Mouse (Mus musculus): ENCODE data around the gene Zfp518a. TPM values are rescaled to one million over a fixed set of nuclear protein-coding genes. Genes with fewer than 3 reads are reported as not detected.
A peak's percentile ranks its signal among the peaks of the same experiment; 100 is the strongest.

Zfp518a gene
- polyA plus RNA-seq (2015; fragmentation: Nextera tagmentation; extraction: Ambion mirVana), result 10.4 and 12.0 TPM in 2 replicates

GRCm38 (mm10) chr19:40894519-40895392, at the start of gene Zfp518a:
Gene Zfp518a, plus strand, starts transcription at chr19:40894705.
- Histone ChIP-seq H3K9me3 (no peaks in the 10 kb centered on the region), H3K36me3 (peaks cover 8% of the 10 kb centered on the region; the same call in 1 of the 2 replicates), H3K27me3 (peaks cover 28% of the 10 kb centered on the region), H3K4me1 (no peaks in the 10 kb centered on the region), H3K9ac (peak within 1 kb of the TSS; percentile 81), H3K4me2 (peak within 1 kb of the TSS; percentile 72), H3K27ac (peak within 1 kb of the TSS; percentile 97), H3K4me3 (peak within 1 kb of the TSS; percentile 71)
- WGBS, result under 1% methylated on average over 89 of the region's 89 CpGs
- peak; percentile 80 for ATAC-seq (ENCODE audit: insufficient number of reproducible peaks, insufficient read depth, low FRiP score, low TSS enrichment, low read depth)

DNA sequence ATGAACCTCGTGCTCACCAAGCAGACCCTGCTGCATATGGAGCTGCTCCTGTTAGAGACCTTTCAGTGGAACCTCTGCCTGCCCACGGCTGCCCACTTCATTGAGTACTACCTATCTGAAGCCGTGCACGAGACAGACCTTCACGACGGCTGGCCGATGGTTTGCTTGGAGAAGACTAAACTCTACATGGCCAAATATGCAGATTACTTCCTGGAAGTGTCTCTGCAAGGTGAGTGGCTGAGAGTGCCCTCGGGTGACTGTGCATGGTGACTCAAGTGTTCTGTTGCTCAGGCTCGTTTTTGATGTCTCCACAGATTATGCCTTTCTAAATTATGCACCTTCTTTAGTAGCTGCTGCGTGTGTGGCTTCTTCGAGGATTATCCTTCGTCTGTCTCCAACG, 49.8 kb upstream of the Zfp518a start:
- no peaks in the 10 kb centered on the region for H3K9me3 ChIP-seq
- no peak for ATAC-seq (ENCODE audit: insufficient number of reproducible peaks, insufficient read depth, low FRiP score, low TSS enrichment, low read depth)
- no peak overlapping the region for H3K27ac ChIP-seq
- 91% methylated on average over 13 of the region's 13 CpGs for WGBS
- H3K4me1 ChIP-seq, result no peaks in the 10 kb centered on the region
- no peak overlapping the region for H3K9ac ChIP-seq
- peaks cover 76% of the 10 kb centered on the region for H3K36me3 ChIP-seq
- no peak overlapping the region for H3K4me2 ChIP-seq
- no peaks in the 10 kb centered on the region for H3K27me3 ChIP-seq
- no peak overlapping the region for H3K4me3 ChIP-seq

- H3K9ac ChIP-seq, result no peak overlapping the region
- H3K36me3 ChIP-seq, result peaks cover 63% of the 10 kb centered on the region
- H3K27me3 ChIP-seq, result no peaks in the 10 kb centered on the region
Measured at GRCm38 (mm10) chr19:40849391-40849790, 45.1 kb upstream of the Zfp518a start.

GRCm38 (mm10) chr19:40859555-40859954, 35.0 kb upstream of the Zfp518a start:
- no peak overlapping the region for H3K4me3 ChIP-seq
- H3K4me1 ChIP-seq, result no peaks in the 10 kb centered on the region
- H3K9me3 ChIP-seq, result no peaks in the 10 kb centered on the region
- 64% methylated on average over 4 of the region's 4 CpGs for WGBS
- no peaks in the 10 kb centered on the region for H3K36me3 ChIP-seq
- H3K27ac ChIP-seq, result no peak overlapping the region
- H3K27me3 ChIP-seq, result peaks cover 12% of the 10 kb centered on the region
- H3K9ac ChIP-seq, result no peak overlapping the region
- H3K4me2 ChIP-seq, result no peak overlapping the region
- no peak for ATAC-seq (ENCODE audit: insufficient number of reproducible peaks, insufficient read depth, low FRiP score, low TSS enrichment, low read depth)

More at GRCm38 (mm10) chr19:40849391-40849790, 45.1 kb upstream of the Zfp518a start:
- WGBS, result 89% methylated on average over 12 of the region's 12 CpGs
- ATAC-seq (ENCODE audit: insufficient number of reproducible peaks, insufficient read depth, low FRiP score, low TSS enrichment, low read depth), result no peak
- no peaks in the 10 kb centered on the region for H3K9me3 ChIP-seq
- no peak overlapping the region for H3K4me2 ChIP-seq
- no peak overlapping the region for H3K4me3 ChIP-seq
- no peaks in the 10 kb centered on the region for H3K4me1 ChIP-seq
- no peak overlapping the region for H3K27ac ChIP-seq

DNA sequence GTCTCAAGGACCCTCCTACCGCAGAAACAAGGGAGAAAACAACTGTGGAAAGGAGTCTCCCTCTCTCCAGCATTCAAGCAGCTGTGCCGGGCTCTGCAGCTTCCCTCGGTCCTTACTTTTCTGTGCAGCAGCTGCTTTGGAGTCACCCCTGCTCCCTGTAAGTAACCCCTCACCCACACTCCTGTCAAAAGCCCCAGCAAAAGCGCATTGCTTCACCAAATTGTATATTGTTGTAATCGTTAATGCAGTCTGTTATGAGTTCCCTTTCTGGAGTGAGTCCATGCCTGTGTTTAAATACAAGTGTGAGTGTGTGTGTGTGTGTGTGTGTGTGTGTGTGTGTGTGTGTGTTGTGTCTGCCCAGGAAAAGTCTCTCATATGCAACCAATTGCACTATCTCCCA, 26.2 kb upstream of the Zfp518a start:
- Histone ChIP-seq H3K9ac (no peak overlapping the region), H3K36me3 (no peaks in the 10 kb centered on the region), H3K9me3 (no peaks in the 10 kb centered on the region), H3K4me2 (peak overlapping the region; percentile 34), H3K27me3 (peaks cover 25% of the 10 kb centered on the region), H3K4me1 (no peaks in the 10 kb centered on the region; the same call in 1 of the 2 replicates), H3K4me3 (no peak overlapping the region), H3K27ac (no peak overlapping the region)
- WGBS, result 27% methylated on average over 5 of the region's 5 CpGs
- no peak for ATAC-seq (ENCODE audit: insufficient number of reproducible peaks, insufficient read depth, low FRiP score, low TSS enrichment, low read depth)

DNA sequence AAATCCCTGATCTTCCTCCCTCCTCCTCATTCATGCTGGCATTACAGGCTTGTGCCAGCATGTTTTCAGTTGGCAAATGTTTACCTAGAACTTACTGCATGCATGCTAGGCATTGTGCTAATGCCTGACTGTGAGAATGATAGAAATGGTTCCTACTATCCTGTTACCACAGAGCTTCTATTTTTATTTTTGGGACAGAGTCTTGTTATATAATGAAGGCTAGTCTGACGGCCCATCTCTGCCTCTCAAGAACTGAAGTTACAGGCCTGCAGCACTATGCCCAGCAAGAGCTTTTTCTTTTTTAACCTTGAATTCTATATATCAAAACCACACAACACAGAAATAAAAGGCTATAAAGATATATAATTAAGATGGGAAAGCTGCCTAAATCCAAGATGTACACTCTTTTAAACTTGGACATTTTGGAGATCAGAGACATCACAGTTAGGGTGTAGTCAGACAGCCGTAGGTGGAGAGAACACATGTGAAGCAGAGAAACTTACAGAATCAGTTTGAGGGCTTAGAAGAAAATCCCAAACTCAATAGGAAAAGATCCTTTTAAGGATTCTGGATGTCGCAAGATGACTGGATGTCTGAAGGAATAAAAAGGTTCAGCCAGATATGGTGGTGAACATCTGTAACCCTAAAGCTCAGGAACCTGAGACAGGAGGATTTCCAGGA, 24.9 kb upstream of the Zfp518a start:
- H3K4me3 ChIP-seq, result no peak overlapping the region
- WGBS, result 86% methylated on average over 3 of the region's 3 CpGs
- peaks cover 3% of the 10 kb centered on the region; the same call in 1 of the 2 replicates for H3K4me1 ChIP-seq
- H3K4me2 ChIP-seq, result no peak overlapping the region
- ATAC-seq (ENCODE audit: insufficient number of reproducible peaks, insufficient read depth, low FRiP score, low TSS enrichment, low read depth), result no peak
- H3K9ac ChIP-seq, result no peak overlapping the region
- no peak overlapping the region for H3K27ac ChIP-seq
- H3K27me3 ChIP-seq, result peaks cover 27% of the 10 kb centered on the region
- no peaks in the 10 kb centered on the region for H3K36me3 ChIP-seq
- H3K9me3 ChIP-seq, result no peaks in the 10 kb centered on the region

DNA sequence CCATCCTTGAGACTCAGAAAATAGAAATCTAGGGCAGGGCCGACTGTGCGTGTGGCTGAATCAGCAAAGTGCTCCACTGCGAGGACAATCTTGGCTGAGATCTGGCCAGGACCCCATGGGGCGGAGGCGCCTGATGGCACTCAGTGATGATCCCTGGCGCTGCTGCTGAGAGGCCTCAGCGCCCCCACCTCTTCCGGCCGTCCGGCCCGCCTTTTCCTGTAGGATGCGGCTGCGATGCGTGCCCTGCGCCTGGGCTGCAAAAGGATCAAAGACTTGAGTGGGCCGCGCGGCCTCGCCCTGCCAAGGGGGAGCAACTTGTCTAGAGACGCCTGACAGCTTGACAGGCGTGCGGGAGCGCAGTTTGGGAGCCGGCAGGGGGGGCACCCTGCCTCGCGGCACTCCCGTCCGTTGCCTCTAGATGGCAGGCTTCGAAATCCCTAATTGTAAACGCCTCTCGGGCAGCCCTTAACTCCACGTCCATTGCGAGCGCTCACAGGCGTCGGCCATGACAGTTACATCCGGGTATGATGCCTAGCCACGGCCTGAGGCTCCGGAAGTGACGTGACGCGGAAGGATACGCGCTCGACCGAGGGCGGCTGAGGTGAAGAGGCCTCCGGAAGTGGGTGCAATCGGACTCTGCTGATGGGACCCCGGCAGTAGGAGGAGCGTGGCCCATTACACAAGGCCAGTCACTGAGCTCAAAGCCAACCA, 21.4 kb upstream of the Zfp518a start:
- 1% methylated on average over 51 of the region's 51 CpGs for WGBS
- ATAC-seq (ENCODE audit: insufficient number of reproducible peaks, insufficient read depth, low FRiP score, low TSS enrichment, low read depth), result peak; percentile 85
- Histone ChIP-seq H3K9ac (peak overlapping the region; percentile 70), H3K36me3 (no peaks in the 10 kb centered on the region), H3K27ac (peak overlapping the region; percentile 83), H3K27me3 (peaks cover 44% of the 10 kb centered on the region), H3K4me1 (peaks cover 3% of the 10 kb centered on the region; the same call in 1 of the 2 replicates), H3K9me3 (no peaks in the 10 kb centered on the region), H3K4me3 (peak overlapping the region; percentile 57), H3K4me2 (peak overlapping the region; percentile 72)

DNA sequence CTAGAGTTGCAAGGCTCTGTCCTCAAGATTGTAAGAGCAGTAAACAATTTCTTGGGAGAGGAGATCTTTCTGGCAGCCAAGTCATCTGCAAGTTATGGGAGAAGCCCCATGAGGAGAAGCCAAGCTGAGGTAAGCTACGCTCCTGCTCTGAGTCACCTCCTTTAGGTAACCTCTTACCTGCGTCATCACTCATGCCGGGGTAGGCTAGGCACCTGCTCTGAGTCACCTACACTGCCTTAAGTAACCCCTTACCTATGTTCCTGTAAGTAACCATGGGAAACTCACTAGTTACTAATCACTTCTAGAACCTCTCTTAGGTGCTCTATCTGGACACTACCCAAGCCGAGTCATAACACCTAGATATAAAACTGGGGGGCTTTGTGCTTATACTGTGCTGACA, 12.8 kb upstream of the Zfp518a start:
- Histone ChIP-seq H3K4me1 (no peaks in the 10 kb centered on the region), H3K9me3 (no peaks in the 10 kb centered on the region), H3K27me3 (peaks cover 74% of the 10 kb centered on the region), H3K9ac (no peak overlapping the region), H3K4me2 (no peak overlapping the region), H3K4me3 (no peak overlapping the region), H3K36me3 (no peaks in the 10 kb centered on the region), H3K27ac (no peak overlapping the region)
- 87% methylated on average over 4 of the region's 4 CpGs for WGBS
- ATAC-seq (ENCODE audit: insufficient number of reproducible peaks, insufficient read depth, low FRiP score, low TSS enrichment, low read depth), result no peak

GRCm38 (mm10) chr19:40888887-40889286, 5.6 kb upstream of the Zfp518a start:
- Histone ChIP-seq H3K9ac (no peak overlapping the region), H3K4me3 (no peak overlapping the region), H3K4me1 (no peaks in the 10 kb centered on the region), H3K36me3 (no peaks in the 10 kb centered on the region), H3K27ac (no peak overlapping the region), H3K9me3 (no peaks in the 10 kb centered on the region), H3K4me2 (no peak overlapping the region), H3K27me3 (peaks cover 65% of the 10 kb centered on the region)
- no peak for ATAC-seq (ENCODE audit: insufficient number of reproducible peaks, insufficient read depth, low FRiP score, low TSS enrichment, low read depth)
- 82% methylated on average over 1 of the region's 1 CpGs for WGBS

DNA sequence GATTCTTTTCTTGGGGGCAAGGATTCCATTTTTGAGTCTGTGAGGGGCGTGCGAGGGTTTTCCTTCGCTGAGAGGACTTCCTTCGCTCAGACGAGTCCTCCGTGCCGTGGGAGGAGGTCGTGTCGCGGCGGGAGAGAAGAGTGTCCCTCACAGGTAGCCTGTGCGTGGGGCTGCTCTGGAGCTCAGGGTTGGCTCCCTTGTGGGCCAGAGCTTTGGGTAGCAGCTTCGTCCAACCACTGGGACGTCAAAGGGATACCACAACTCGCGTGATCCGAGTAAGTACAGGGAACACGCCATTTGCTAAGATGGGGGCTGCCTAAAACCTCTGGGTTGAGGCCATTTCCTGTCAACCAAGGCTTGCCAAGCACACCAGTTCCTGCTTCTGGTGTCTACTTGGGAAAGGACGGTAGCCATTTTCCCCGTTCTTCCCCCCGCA, 416 bp upstream of the Zfp518a start:
- Histone ChIP-seq H3K27me3 (peaks cover 32% of the 10 kb centered on the region), H3K4me3 (peak overlapping the region; percentile 71), H3K9ac (peak overlapping the region; percentile 81), H3K9me3 (no peaks in the 10 kb centered on the region), H3K4me2 (peak overlapping the region; percentile 72), H3K27ac (peak overlapping the region; percentile 97), H3K36me3 (peaks cover 6% of the 10 kb centered on the region; the same call in 1 of the 2 replicates), H3K4me1 (no peaks in the 10 kb centered on the region)
- WGBS, result 49% methylated on average over 21 of the region's 21 CpGs
- 0 out of 2 replicates have a peak, but pooled peaks have one; percentile 3 for ATAC-seq (ENCODE audit: insufficient number of reproducible peaks, insufficient read depth, low FRiP score, low TSS enrichment, low read depth)

- H3K9me3 ChIP-seq, result no peaks in the 10 kb centered on the region
- H3K9ac ChIP-seq, result peak overlapping the region; percentile 81
- H3K27me3 ChIP-seq, result peaks cover 24% of the 10 kb centered on the region
- H3K36me3 ChIP-seq, result peaks cover 8% of the 10 kb centered on the region; the same call in 1 of the 2 replicates
- H3K4me2 ChIP-seq, result peak overlapping the region; percentile 72
- H3K4me1 ChIP-seq, result no peaks in the 10 kb centered on the region
- WGBS, result 4% methylated on average over 6 of the region's 6 CpGs
- peak overlapping the region; percentile 71 for H3K4me3 ChIP-seq
- no peak for ATAC-seq (ENCODE audit: insufficient number of reproducible peaks, insufficient read depth, low FRiP score, low TSS enrichment, low read depth)
- peak overlapping the region; percentile 97 for H3K27ac ChIP-seq
Measured at GRCm38 (mm10) chr19:40895393-40895703, 843 bp downstream of the Zfp518a start.

All from embryonic facial prominence, embryonic 13.5 days (tissue).